Mouse (Mus musculus): ENCODE measurements around the gene Sgcb.
A peak's percentile ranks its signal among the peaks of the same experiment; 100 is the strongest.

- TF ChIP-seq POLR2A (IDR thresholded peaks at IDR 0.05; ENCODE audit: borderline replicate concordance, insufficient read depth, low read length) (no peak), CTCF (IDR thresholded peaks at IDR 0.05; ENCODE audit: borderline replicate concordance, insufficient read depth, low read depth, low read length) (peak; percentile 39; the same call in 1 of the 2 replicates)
Measured at GRCm38 (mm10) chr5:73642091-73642490, 5.5 kb downstream of the Sgcb start.
